Comparison of ENCODE assay signal across 13 mouse cellular contexts in the genomic region with DNA sequence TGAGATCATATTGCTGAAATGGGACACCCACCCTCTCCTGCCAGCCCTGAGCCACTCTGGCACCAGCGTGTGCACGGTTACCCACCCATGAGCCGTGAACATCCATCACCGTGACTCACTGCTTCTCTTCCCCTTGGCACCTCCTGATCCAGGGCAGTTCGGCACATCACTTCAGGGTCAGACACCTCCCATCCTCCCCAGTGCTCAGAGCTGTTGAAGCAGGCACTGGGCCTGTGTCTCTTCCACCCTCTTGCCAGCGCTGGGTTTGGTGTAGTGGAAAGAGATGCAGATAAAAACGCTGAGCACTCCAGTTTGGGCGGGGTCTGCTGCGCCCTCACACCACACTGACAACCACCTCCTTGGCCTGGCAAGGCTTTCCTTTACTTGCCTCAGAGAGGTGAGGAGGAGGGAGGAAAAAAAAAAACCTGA.
DNase-seq lines count a peak whose midpoint lies in the region; ATAC-seq and TF ChIP-seq lines count a peak whose summit lies in the region.
"Had no signal": no experiment of that assay in that cellular context is flagged by ENCODE, and none has a peak within 500 bp of the region (broad histone marks: within the 10 kb centered on the region; RNA-seq: fewer than 3 reads in every experiment).

No protein-coding gene starts in this region.

- no peak for TF ChIP-seq CTCF in left cerebral cortex, adult 2 months (IDR thresholded peaks at IDR 0.05)
- no peak for TF ChIP-seq CTCF in olfactory bulb, adult 2 months (IDR thresholded peaks at IDR 0.05; ENCODE audit: insufficient read depth, low read depth, low read length)

- peak overlapping the region; percentile 65; the same call in 1 of the 2 replicates for H3K27ac ChIP-seq in left cerebral cortex, adult 2 months
- peak overlapping the region; percentile 5; the same call in 1 of the 2 replicates for H3K27ac ChIP-seq in olfactory bulb, adult 2 months (ENCODE audit: insufficient read depth, low read depth, low read length)
- H3K27ac ChIP-seq: embryonic facial prominence, embryonic 12.5 days; neural tube, embryonic 12.5 days had no signal

- 65% methylated on average over 9 of the region's 9 CpGs for WGBS in olfactory bulb, adult 2 months

- peak; percentile 8; the same call in 1 of the 2 replicates for ATAC-seq in frontal cortex, adult (ENCODE audit: low TSS enrichment)
- ATAC-seq in erythroid progenitor cell, adult 5-6 weeks (replicated peaks; ENCODE audit: low FRiP score, poor library complexity, severe bottlenecking), result no peak

- TF ChIP-seq POLR2A in olfactory bulb, adult 2 months (IDR thresholded peaks at IDR 0.05; ENCODE audit: insufficient read depth, low read depth, low read length), result no peak

- intact Hi-C loops in left cerebral cortex, adult 2 months (cut with DNase I), result loop anchor here (5.0 to 10.0 kb wide), 2 partner anchors 34 to 129 kb away; a partner anchor contains a TSS
- intact Hi-C loops in left cerebral cortex, postnatal 14 days (cut with DNase I), result no loop called here

- H3K4me1 ChIP-seq in olfactory bulb, adult 2 months (ENCODE audit: control insufficient read depth, insufficient read depth, low read length), result peaks cover 58% of the 10 kb centered on the region

- DNase-seq in frontal cortex, postnatal 25 days (ENCODE audit: low spot score in 2 of 2), result no peak
- DNase-seq in left cerebral cortex, adult 2 months (ENCODE audit: extremely low spot score in 1 of 2, low spot score in 2 of 2), result no peak
- no peak for DNase-seq in left cerebral cortex, adult 9 months (ENCODE audit: low spot score in 2 of 2)
- DNase-seq in brain, adult 2 months (ENCODE audit: low read depth, low spot score), result peak; percentile 54
- DNase-seq in left cerebral cortex, postnatal 14 days (ENCODE audit: low spot score in 2 of 2), result no peak
- DNase-seq: B cell, adult 2 months; kidney, adult 9 months; lung, postnatal 14 days had no signal

- H3K4me3 ChIP-seq in left cerebral cortex, adult 2 months, result no peak overlapping the region
- no peak overlapping the region for H3K4me3 ChIP-seq in olfactory bulb, adult 2 months (ENCODE audit: insufficient read depth, low read depth, low read length)
- H3K4me3 ChIP-seq: embryonic facial prominence, embryonic 12.5 days; neural tube, embryonic 12.5 days had no signal
